Mouse (Mus musculus): ENCODE results near the gene Selenop. TPM values are rescaled to one million over a fixed set of nuclear protein-coding genes. Genes with fewer than 3 reads are reported as not detected.

Selenop gene
- polyA plus RNA-seq, 1 experiment from 2014 or later: 703 TPM

DNA sequence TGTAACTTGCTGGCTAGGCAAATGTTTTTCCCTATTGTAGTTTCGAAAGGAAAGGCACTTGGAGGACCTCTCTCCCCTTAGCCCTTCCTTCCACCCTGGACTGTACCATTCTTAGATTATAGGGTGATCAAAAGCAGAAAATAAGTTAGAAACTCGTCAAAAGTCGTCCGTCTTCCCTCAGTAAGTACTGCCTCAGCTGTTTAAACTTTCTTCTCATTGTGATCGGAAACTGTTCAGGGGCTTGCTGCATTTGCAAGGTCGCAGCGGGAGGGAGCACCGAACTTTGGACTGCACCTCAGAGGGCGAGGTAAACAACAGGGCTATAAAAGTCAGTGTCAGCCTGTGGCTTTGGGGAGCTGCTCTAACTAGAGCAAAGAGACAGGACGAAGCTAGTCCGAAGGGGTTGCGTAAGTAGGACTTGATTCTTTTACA lies 2.3 kb downstream of the Selenop start:
- 1% methylated on average over 12 of the region's 12 CpGs for WGBS (ENCODE audit: insufficient replicate concordance)

DNA sequence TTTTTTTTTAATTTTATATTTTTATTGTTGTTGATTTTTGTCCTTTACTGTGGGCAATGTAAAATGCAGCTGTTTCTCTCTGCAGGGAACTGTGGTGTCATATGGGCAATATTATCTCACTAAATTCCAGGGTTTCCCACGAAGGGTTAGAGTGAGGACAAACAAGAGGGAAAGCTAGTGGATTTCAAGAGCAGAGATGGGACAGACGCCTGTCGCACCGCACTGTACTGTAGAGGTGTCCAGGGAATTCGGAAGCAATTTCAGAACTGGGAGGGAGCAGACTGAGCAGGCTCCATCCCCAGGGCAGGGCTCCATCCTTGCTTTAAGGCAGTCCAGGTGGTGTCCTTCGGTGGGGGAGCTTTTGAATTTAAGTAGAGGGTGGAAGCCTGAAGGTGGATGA lies 2.9 kb downstream of the Selenop start:
- Histone ChIP-seq H3K9me3 (replicated peaks) (no peaks in the 10 kb centered on the region), H3K27me3 (no peaks in the 10 kb centered on the region), H3K4me2 (peak overlapping the region; percentile 58), H3K9ac (peak overlapping the region; percentile 49), H3K27ac (replicated peaks) (peak overlapping the region; percentile 74), H3K36me3 (replicated peaks) (no peaks in the 10 kb centered on the region; the same call in 1 of the 2 replicates), H3K4me3 (replicated peaks) (peak overlapping the region; percentile 54), H3K4me1 (replicated peaks) (peaks cover 13% of the 10 kb centered on the region)
- 17% methylated on average over 6 of the region's 6 CpGs for WGBS (ENCODE audit: insufficient replicate concordance)
- 0 out of 2 replicates have a peak, but pooled peaks have one; percentile 6 for ATAC-seq (ENCODE audit: insufficient read depth)

More for the DNA sequence above, 2.3 kb downstream of the Selenop start:
- Histone ChIP-seq H3K9me3 (replicated peaks) (no peaks in the 10 kb centered on the region), H3K4me3 (replicated peaks) (peak overlapping the region; percentile 54), H3K4me1 (replicated peaks) (peaks cover 13% of the 10 kb centered on the region), H3K27ac (replicated peaks) (peak overlapping the region; percentile 68), H3K27me3 (no peaks in the 10 kb centered on the region), H3K36me3 (replicated peaks) (no peaks in the 10 kb centered on the region; the same call in 1 of the 2 replicates), H3K4me2 (peak overlapping the region; percentile 58), H3K9ac (0 out of 2 replicates have a peak overlapping the region, but pooled peaks have one; percentile 15)
- ATAC-seq (ENCODE audit: insufficient read depth): peak; percentile 73

DNA sequence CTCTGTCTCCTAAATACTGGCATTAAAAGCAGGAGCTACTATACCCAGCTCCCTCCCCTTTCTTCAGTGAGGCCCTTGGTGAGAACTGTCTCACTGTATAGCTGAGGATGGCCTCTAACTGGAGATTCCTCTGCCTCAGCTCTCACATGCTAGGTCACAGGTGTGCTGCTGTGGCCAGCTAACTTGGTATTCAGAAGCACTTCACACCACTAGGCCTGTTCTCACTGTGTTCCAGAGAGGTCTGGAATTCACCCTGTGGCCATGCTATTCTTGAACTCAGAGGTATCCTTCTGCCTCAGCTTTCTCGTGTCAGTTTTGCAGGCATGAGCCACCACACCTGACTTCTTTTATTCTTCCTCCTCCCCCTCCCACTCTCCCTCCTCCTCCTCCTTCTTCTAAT lies 4.8 kb downstream of the Selenop start:
- H3K9ac ChIP-seq: peak overlapping the region; percentile 39
- H3K9me3 ChIP-seq (replicated peaks): no peaks in the 10 kb centered on the region
- H3K27me3 ChIP-seq: no peaks in the 10 kb centered on the region
- H3K36me3 ChIP-seq (replicated peaks): peaks cover 3% of the 10 kb centered on the region; the same call in 1 of the 2 replicates
- ATAC-seq (ENCODE audit: insufficient read depth): no peak
- 44% methylated on average over 1 of the region's 1 CpGs for WGBS (ENCODE audit: insufficient replicate concordance)
- no peak overlapping the region; the same call in 1 of the 2 replicates for H3K27ac ChIP-seq (replicated peaks)
- H3K4me1 ChIP-seq (replicated peaks): peaks cover 13% of the 10 kb centered on the region
- H3K4me2 ChIP-seq: peak overlapping the region; percentile 45
- peak overlapping the region; percentile 54 for H3K4me3 ChIP-seq (replicated peaks)

DNA sequence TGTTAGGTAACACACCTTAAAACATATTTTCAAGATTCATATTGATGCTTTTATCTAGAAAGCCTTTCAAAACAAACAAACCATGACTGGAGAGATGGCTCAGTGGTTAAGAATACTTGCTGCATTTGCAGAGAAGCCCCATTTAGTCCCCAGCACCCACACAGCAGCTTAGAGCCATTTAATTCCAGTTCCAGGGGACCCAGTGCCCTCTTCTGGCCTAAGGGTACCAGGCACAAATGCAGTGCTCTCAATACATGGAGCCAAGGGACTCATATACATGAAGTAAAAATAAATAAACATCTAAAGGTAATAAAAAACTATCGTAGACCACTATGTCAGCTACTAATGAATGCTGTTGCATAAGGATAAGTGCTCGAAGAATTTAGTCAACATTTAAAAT lies 9.0 kb downstream of the Selenop start:
- WGBS (ENCODE audit: insufficient replicate concordance): 71% methylated on average over 2 of the region's 2 CpGs
- Histone ChIP-seq H3K4me2 (no peak overlapping the region), H3K9ac (no peak overlapping the region), H3K4me1 (replicated peaks) (no peaks in the 10 kb centered on the region), H3K27me3 (no peaks in the 10 kb centered on the region), H3K9me3 (replicated peaks) (no peaks in the 10 kb centered on the region), H3K27ac (replicated peaks) (no peak overlapping the region), H3K4me3 (replicated peaks) (no peak overlapping the region), H3K36me3 (replicated peaks) (peaks cover 12% of the 10 kb centered on the region)
- no peak for ATAC-seq (ENCODE audit: insufficient read depth)

DNA sequence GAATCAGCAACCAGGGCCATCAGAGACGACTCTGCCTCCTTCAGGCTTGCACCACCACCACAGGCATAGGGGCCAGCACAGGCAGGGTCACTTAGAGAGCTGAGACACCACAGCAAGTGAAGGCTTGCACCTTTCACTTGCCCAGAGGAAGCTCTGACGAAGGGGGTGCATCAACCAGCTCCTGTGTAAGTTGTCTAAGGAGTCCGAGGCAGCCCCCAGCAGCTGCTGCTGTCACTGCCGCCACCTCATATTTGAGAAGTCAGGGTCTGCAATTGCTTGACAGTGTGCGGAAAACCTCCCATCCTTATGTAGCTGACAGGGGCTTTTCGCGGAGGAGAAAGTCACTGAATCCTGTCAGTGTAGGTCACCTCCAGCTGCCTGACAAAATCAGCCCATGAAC lies 10.9 kb downstream of the Selenop start:
- Histone ChIP-seq H3K9me3 (replicated peaks) (no peaks in the 10 kb centered on the region), H3K9ac (no peak overlapping the region), H3K4me3 (replicated peaks) (no peak overlapping the region), H3K4me2 (no peak overlapping the region), H3K27me3 (no peaks in the 10 kb centered on the region), H3K4me1 (replicated peaks) (no peaks in the 10 kb centered on the region), H3K36me3 (replicated peaks) (peaks cover 12% of the 10 kb centered on the region), H3K27ac (replicated peaks) (no peak overlapping the region)
- 70% methylated on average over 7 of the region's 7 CpGs for WGBS (ENCODE audit: insufficient replicate concordance)
- peak; percentile 15; the same call in 1 of the 2 replicates for ATAC-seq (ENCODE audit: insufficient read depth)

DNA sequence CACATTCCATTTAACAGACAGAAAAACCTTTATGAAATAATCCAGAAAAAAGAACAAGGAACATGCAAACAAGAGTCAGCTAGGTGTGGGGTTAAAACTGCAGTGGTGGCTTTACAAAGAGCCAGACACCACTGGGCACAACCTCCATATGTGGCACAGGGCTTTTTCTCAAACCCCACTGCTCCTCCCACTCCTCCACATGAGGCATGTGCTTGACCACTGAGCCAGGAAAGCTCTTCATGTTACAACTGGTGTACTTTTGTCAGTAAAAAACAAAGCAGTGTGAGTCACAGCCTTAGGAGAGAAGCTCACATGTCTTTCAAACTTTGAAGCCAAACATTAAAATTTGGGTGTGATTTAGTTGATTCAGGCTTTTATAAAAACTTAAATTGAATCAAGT lies 12.9 kb downstream of the Selenop start:
- Histone ChIP-seq H3K27me3 (no peaks in the 10 kb centered on the region), H3K9ac (no peak overlapping the region), H3K4me1 (replicated peaks) (no peaks in the 10 kb centered on the region), H3K9me3 (replicated peaks) (no peaks in the 10 kb centered on the region), H3K4me3 (replicated peaks) (no peak overlapping the region), H3K27ac (replicated peaks) (no peak overlapping the region), H3K36me3 (replicated peaks) (peaks cover 12% of the 10 kb centered on the region), H3K4me2 (no peak overlapping the region)
- ATAC-seq (ENCODE audit: insufficient read depth): peak; percentile 22

DNA sequence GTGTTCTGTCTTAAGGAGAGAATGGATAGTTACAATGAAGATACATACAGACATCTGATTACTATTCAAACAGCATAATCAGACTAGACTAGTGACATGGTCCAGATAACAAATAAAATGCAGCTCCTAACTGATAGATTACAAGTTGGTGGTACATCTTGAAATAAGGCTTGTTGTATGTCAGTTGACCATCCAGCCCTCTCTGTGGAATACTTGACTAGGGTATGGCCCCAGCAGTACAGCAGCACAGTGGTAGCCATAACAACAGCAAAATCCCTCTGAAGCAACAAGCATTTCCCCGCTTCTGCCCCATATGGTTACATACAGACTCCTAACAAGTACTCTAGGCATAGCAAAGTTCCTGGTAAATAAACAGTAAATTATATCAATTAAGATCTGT lies 13.4 kb downstream of the Selenop start:
- WGBS (ENCODE audit: insufficient replicate concordance): 73% methylated on average over 1 of the region's 1 CpGs
- Histone ChIP-seq H3K27ac (replicated peaks) (no peak overlapping the region), H3K27me3 (no peaks in the 10 kb centered on the region), H3K9ac (no peak overlapping the region), H3K4me2 (no peak overlapping the region), H3K9me3 (replicated peaks) (no peaks in the 10 kb centered on the region), H3K4me3 (replicated peaks) (no peak overlapping the region), H3K36me3 (replicated peaks) (peaks cover 12% of the 10 kb centered on the region), H3K4me1 (replicated peaks) (no peaks in the 10 kb centered on the region)
- ATAC-seq (ENCODE audit: insufficient read depth): peak; percentile 43; the same call in 1 of the 2 replicates

DNA sequence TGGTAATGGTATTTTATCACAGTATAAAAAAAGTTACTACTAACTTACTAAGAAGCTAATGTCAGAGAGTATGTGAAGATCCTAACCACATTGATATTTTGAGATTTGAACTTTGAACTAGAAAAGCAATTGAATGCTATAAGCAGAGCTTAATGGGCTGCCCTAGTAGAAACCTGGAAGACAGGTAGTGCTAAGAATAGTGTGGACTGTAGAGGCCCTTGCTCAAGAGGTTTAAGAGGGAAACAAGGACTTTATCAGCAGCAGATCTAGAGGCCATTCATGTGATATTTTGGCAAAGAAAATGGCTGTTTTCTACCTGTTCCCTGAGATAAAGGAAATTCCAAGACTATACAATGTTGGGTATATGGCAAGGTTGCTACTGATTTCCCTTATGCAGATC lies 17.7 kb downstream of the Selenop start:
- no peaks in the 10 kb centered on the region for H3K4me1 ChIP-seq (replicated peaks)
- no peaks in the 10 kb centered on the region for H3K27me3 ChIP-seq
- no peak for ATAC-seq (ENCODE audit: insufficient read depth)
- H3K27ac ChIP-seq (replicated peaks): no peak overlapping the region
- H3K9ac ChIP-seq: no peak overlapping the region
- no peak overlapping the region for H3K4me2 ChIP-seq
- H3K9me3 ChIP-seq (replicated peaks): no peaks in the 10 kb centered on the region
- H3K36me3 ChIP-seq (replicated peaks): no peaks in the 10 kb centered on the region
- no peak overlapping the region for H3K4me3 ChIP-seq (replicated peaks)

DNA sequence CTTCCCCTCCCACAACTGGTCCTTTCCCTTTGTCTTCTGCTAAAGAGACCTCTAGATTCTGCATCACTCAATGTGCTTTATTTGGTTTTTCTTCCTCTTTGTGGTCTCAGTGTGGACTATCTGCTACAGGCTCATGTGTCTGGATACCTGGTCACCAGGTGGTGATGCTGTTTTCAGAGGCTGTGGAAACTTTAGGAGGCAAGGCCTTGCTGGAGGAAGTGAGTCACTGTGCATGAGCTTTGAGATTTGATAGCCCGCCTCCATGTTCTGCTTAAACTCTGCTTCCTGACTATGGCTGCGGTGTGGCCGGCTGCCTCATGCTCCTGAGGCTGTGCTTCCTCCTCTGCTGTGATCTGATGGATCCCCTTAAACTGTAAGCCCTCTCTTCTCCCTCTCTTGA lies 22.1 kb downstream of the Selenop start:
- no peaks in the 10 kb centered on the region for H3K9me3 ChIP-seq (replicated peaks)
- H3K9ac ChIP-seq: no peak overlapping the region
- ATAC-seq (ENCODE audit: insufficient read depth): no peak
- no peak overlapping the region for H3K4me2 ChIP-seq
- H3K4me3 ChIP-seq (replicated peaks): no peak overlapping the region
- no peaks in the 10 kb centered on the region for H3K4me1 ChIP-seq (replicated peaks)
- no peak overlapping the region for H3K27ac ChIP-seq (replicated peaks)
- whole genome bisulfite sequencing (ENCODE audit: insufficient replicate concordance): 50% methylated on average over 3 of the region's 3 CpGs
- H3K36me3 ChIP-seq (replicated peaks): no peaks in the 10 kb centered on the region
- no peaks in the 10 kb centered on the region for H3K27me3 ChIP-seq

DNA sequence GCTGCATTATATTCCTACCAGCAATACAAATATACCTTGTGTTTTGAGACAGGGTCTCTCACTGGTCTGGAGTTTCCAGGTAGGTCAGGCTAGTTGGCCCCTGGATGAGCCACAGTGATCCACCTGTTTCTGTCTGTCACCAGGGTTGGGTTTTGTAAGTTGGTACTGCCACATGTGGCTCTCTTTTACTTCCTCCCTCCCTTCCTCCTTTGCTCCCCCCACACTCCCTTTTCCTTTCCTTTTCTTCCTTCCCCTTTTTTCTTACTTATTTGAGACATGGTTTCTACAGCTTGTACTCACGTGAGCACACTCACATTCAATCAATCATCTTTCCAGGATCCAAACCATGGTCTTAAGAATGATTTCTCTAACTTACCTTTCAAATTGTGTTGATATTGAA lies 25.1 kb downstream of the Selenop start:
- no peaks in the 10 kb centered on the region for H3K36me3 ChIP-seq (replicated peaks)
- WGBS (ENCODE audit: insufficient replicate concordance): 10% methylated on average over 1 of the region's 1 CpGs
- H3K9ac ChIP-seq: no peak overlapping the region
- H3K27me3 ChIP-seq: no peaks in the 10 kb centered on the region
- no peak overlapping the region for H3K4me2 ChIP-seq
- H3K4me3 ChIP-seq (replicated peaks): no peak overlapping the region
- H3K27ac ChIP-seq (replicated peaks): no peak overlapping the region
- ATAC-seq (ENCODE audit: insufficient read depth): no peak
- H3K9me3 ChIP-seq (replicated peaks): no peaks in the 10 kb centered on the region
- H3K4me1 ChIP-seq (replicated peaks): no peaks in the 10 kb centered on the region

DNA sequence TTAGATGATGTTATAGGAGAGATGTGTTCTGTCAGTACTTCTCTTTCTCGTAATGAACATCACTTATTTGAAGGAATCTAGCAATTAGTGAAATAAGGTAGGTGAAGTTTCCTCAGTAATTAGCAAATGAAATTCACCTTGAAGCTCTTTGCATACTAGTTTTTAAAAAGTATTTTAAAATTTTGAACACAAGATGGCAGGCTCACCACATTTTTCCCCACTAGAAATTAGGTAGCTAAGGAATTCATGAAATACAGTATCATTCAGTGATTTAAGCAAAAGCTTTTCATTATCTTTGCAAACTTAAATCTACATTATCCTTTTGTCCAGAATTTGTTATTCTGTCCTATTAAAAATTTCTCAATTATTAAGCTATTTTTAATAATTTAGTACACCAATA lies 27.6 kb downstream of the Selenop start:
- no peak overlapping the region for H3K4me2 ChIP-seq
- ATAC-seq (ENCODE audit: insufficient read depth): no peak
- WGBS (ENCODE audit: insufficient replicate concordance): 59% methylated on average over 1 of the region's 1 CpGs

DNA sequence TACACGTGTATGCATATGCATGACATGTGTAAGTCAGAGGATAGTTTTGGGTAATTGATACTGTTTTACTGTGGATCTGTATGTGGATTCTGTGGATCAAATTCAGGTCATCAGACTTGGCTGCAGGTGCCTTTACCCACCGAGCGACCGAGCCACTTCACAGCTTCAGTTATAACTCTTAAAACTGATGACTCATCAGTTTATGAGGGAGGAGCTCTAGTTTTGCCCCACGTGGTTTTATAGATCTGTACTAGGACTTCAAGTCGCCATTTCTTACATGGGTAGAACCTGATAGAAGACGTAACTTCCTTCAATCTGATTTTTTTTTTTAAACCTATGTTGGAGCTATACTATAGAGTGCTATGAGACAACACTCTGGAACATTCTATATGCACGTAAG lies 29.3 kb downstream of the Selenop start:
- Histone ChIP-seq H3K27ac (replicated peaks) (no peak overlapping the region), H3K27me3 (no peaks in the 10 kb centered on the region), H3K4me3 (replicated peaks) (no peak overlapping the region), H3K4me2 (no peak overlapping the region), H3K4me1 (replicated peaks) (no peaks in the 10 kb centered on the region), H3K9me3 (replicated peaks) (no peaks in the 10 kb centered on the region), H3K36me3 (replicated peaks) (no peaks in the 10 kb centered on the region), H3K9ac (no peak overlapping the region)
- ATAC-seq (ENCODE audit: insufficient read depth): no peak
- 63% methylated on average over 8 of the region's 8 CpGs for WGBS (ENCODE audit: insufficient replicate concordance)

More for the DNA sequence above, 27.6 kb downstream of the Selenop start:
- H3K36me3 ChIP-seq (replicated peaks): no peaks in the 10 kb centered on the region
- no peaks in the 10 kb centered on the region for H3K27me3 ChIP-seq
- no peak overlapping the region for H3K27ac ChIP-seq (replicated peaks)
- no peaks in the 10 kb centered on the region for H3K4me1 ChIP-seq (replicated peaks)
- H3K4me3 ChIP-seq (replicated peaks): no peak overlapping the region
- no peaks in the 10 kb centered on the region for H3K9me3 ChIP-seq (replicated peaks)
- no peak overlapping the region for H3K9ac ChIP-seq

All from liver, embryonic 15.5 days (tissue).